Mouse (Mus musculus) lung, postnatal 0 days (tissue): Measurements from ENCODE around the gene Zdhhc22.

ENCODE experiments used
- CTCF ChIP-seq: IDR thresholded peaks from 2 replicates; pipeline ENCODE4 v1.5.1; 2016; ENCODE audit warnings: antibody characterized with exemption, mild to moderate bottlenecking
- EP300 ChIP-seq: IDR thresholded peaks from 2 replicates; pipeline ENCODE4 v1.6.1; 2016; ENCODE audit warnings: antibody characterized with exemption, mild to moderate bottlenecking, control low read depth

DNA sequence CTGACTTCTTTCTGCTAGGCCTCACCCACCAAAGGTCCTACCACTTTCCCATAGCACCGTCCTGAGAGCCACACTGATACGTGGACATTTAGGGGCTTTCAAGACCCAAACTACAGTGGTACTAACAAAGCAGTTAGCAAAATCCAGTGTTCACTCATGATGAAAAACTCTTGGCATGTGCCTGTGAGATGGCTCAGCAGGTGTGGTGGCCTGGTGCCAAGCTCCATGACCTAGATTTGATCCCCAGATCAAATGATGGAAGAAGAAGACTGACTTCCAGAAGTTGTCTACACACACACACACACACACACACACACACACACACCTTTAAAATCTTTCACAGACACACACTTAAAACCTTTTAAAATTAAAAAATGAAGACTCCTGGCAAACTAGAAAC, 28.5 kb upstream of the Zdhhc22 start:
- TF ChIP-seq CTCF (no peak), EP300 (no peak)
